Mouse (Mus musculus): ENCODE measurements around the gene Rps6kl1.

DNA sequence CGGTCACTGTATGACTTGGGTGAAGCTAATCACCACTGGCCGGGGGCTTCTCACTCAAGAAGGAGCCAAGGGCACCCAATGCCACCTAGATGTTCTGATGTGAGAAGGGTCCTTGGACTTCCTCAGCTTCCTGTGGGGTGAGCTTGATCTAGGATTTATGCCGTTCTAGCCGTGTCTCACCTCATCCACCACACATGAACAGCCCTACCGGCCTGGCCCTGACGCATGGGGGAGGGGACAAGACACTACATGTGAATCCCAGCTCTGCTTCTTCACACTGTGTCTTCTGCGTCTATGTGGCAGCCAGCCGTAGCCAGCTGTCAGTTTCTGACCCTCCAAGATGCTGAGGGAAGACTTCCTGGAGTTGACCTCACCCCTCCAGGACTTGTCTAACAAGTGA, 7.7 kb upstream of the Rps6kl1 start:
- TF ChIP-seq CTCF (conservative IDR thresholded peaks at IDR 0.05; ENCODE audit: insufficient read depth, insufficient read length, low read depth, low read length) (no peak), POLR2A (IDR thresholded peaks at IDR 0.05; ENCODE audit: low read depth, low read length) (no peak)

All from kidney, adult 2 months (tissue).